Mouse (Mus musculus) stomach, embryonic 15.5 days (tissue): ENCODE data around the gene Dhdds. TPM values are rescaled to one million over a fixed set of nuclear protein-coding genes. Genes with fewer than 3 reads are reported as not detected.
"Not testable (repeated sequence)": the region's sequence is repeated elsewhere in the genome, so short reads cannot be mapped to it uniquely, and the experiment has no call there.

Experiments used
- ATAC-seq: fragments of 200-750 bp; cut with Nextera tagmentation; 2 replicates; pipeline ENCODE4 v1.8.0; 2017; ENCODE audit warnings: low read depth, moderate number of reproducible peaks, moderate TSS enrichment; ENCODE audit not compliant: insufficient read depth, low FRiP score
- H3K27ac ChIP-seq: fragments of 300-500 bp; sonication (generic); 2 replicates; pipeline ENCODE4 v1.5.1; 2015; ENCODE audit warnings: mild to moderate bottlenecking, inconsistent platforms
- H3K27me3 ChIP-seq: fragments of 300-500 bp; sonication (generic); replicated peaks from 2 replicates; pipeline ENCODE4 v1.6.1; 2015; ENCODE audit warnings: inconsistent platforms
- H3K36me3 ChIP-seq: fragments of 300-500 bp; sonication (generic); 2 replicates; pipeline ENCODE4 v1.6.1; 2015; ENCODE audit warnings: inconsistent platforms
- H3K4me1 ChIP-seq: fragments of 300-500 bp; sonication (generic); 2 replicates; pipeline ENCODE4 v1.6.1; 2015; ENCODE audit warnings: inconsistent platforms
- H3K4me2 ChIP-seq: fragments of 300-500 bp; sonication (generic); 2 replicates; pipeline ENCODE4 v1.6.1; 2015; ENCODE audit warnings: mild to moderate bottlenecking, inconsistent platforms
- H3K4me3 ChIP-seq: fragments of 300-500 bp; sonication (generic); replicated peaks from 2 replicates; pipeline ENCODE4 v1.5.1; 2015; ENCODE audit warnings: inconsistent platforms
- H3K9ac ChIP-seq: fragments of 300-500 bp; sonication (generic); 2 replicates; pipeline ENCODE4 v1.6.1; 2015; ENCODE audit warnings: inconsistent platforms
- H3K9me3 ChIP-seq: fragments of 300-500 bp; sonication (generic); 2 replicates; pipeline ENCODE4 v1.6.1; 2016; ENCODE audit warnings: inconsistent platforms
- WGBS: fragments of 180-500 bp; shearing (Covaris S2); methylation state at CpG from one replicate; pipeline ENCODE4 v1.1.7; 2015; 5-methylcytosine and 5-hydroxymethylcytosine counted together
- polyA plus RNA-seq: library from polyadenylated mRNA; unstranded; fragments of >200 nt; fragmentation: Nextera tagmentation; extraction: Ambion mirVana; gene quantifications from 2 replicates; pipeline ENCODE4 v1.2.1, GENCODE M21; 2015

Dhdds gene
- polyA plus RNA-seq, 1 experiment from 2014 or later: 39.9 TPM

DNA sequence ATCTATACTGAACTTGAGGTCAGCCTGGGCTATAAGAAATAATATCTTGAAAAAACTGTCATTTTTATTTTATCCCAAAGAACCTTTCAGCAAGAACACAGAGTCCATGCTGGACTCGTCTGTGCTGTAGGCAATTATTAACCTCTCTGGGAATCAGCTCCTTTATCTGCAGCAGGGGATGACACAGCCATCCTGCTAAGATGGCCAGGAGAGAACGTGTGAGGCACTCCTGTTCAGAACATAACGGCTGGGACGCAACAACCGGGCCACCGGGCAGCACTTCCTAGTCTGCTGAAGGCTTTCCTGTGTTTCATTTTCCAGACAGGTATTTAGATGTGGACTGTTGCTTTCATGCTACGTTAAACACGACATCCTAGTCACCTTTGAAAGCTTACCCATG is 6.0 kb downstream of the Dhdds start:
- 85% methylated on average over 8 of the region's 8 CpGs for WGBS
- 0 out of 2 replicates have a peak, but pooled peaks cover 3% of the 10 kb centered on the region for H3K4me1 ChIP-seq
- H3K4me2 ChIP-seq: no peak overlapping the region
- H3K9me3 ChIP-seq: no peaks in the 10 kb centered on the region
- peaks cover 34% of the 10 kb centered on the region for H3K36me3 ChIP-seq
- no peaks in the 10 kb centered on the region for H3K27me3 ChIP-seq
- ATAC-seq: no peak
- H3K27ac ChIP-seq: no peak overlapping the region
- H3K9ac ChIP-seq: no peak overlapping the region
- no peak overlapping the region for H3K4me3 ChIP-seq

DNA sequence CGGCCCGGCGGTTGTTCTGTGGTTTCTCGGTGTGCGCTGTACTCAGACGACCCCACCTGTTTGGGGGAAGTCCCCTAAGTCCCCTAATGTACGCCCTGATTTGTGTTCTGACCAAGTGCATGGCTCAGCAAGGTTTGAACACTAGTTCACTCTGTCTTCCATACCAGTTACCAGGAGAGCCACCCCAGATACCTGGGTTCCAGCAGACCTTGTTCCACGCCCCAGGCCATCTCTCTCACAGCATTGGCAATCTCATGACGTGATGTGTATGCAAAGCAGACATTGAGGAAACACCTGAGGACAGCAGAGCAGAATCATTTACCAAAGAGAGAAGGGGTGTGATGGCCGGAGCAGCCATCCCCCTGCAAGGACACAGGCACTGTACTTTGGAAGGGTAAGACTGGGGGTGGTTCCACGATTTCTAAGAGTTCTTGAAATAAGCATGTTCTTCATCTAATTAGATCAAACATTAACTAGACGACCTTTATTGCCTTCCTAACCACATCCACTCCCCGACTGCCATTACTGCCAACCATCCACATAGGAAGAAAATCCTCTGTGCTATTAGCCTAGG is 9.5 kb downstream of the Dhdds start:
- Histone ChIP-seq H3K9ac (no peak overlapping the region), H3K27me3 (no peaks in the 10 kb centered on the region), H3K4me2 (no peak overlapping the region), H3K36me3 (peaks cover 41% of the 10 kb centered on the region), H3K4me1 (no peaks in the 10 kb centered on the region), H3K9me3 (no peaks in the 10 kb centered on the region), H3K27ac (no peak overlapping the region), H3K4me3 (no peak overlapping the region)
- 86% methylated on average over 13 of the region's 13 CpGs for WGBS
- ATAC-seq: no peak

DNA sequence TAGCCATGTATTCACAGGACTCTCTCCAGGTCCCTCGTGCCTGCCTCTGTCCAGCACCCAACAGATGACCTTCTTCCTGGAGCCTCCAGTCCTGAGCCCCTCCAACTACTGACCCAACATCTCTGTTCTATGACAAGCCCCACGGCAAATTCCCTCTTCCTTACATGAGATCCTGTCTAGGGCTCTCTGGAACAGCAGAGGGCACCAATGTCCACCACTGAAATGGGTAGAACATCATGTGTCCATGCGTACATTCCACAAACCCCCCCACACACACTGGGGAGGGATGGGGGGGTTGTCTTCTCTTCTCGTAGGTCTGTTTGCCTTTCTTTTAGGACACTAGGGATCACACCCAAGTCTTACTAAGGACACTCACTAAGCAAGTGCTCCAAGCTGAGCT is 10.7 kb downstream of the Dhdds start:
- no peak overlapping the region for H3K9ac ChIP-seq
- H3K4me1 ChIP-seq: no peaks in the 10 kb centered on the region
- H3K27ac ChIP-seq: no peak overlapping the region
- H3K4me2 ChIP-seq: no peak overlapping the region
- WGBS: 62% methylated on average over 4 of the region's 4 CpGs
- no peak overlapping the region for H3K4me3 ChIP-seq
- no peaks in the 10 kb centered on the region for H3K9me3 ChIP-seq
- H3K36me3 ChIP-seq: peaks cover 41% of the 10 kb centered on the region
- no peak for ATAC-seq
- H3K27me3 ChIP-seq: no peaks in the 10 kb centered on the region

DNA sequence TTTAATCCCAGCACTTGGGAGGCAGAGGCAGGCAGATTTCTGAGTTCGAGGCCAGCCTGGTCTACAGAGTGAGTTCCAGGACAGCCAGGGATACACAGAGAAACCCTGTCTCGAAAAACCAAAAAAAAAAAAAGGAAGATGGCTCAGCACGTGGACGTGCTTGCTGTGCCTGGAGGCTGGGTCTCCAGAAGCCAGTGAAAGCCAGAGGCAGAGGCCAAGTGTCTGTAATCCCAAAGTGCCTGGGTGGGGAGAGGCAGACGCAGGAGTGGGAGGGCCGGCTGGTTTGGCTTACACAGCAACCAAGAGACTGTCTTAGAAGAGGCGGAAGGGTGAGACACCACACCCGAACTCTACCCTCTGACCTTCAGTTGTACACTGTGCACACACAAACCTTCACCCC is 12.4 kb downstream of the Dhdds start:
- not testable (repeated sequence) for H3K4me1 ChIP-seq, H3K27me3 ChIP-seq, ATAC-seq, H3K9ac ChIP-seq, H3K4me3 ChIP-seq, H3K27ac ChIP-seq, H3K9me3 ChIP-seq, H3K4me2 ChIP-seq
- peaks cover 28% of the 10 kb centered on the region for H3K36me3 ChIP-seq
- 85% methylated on average over 8 of the region's 8 CpGs for WGBS

DNA sequence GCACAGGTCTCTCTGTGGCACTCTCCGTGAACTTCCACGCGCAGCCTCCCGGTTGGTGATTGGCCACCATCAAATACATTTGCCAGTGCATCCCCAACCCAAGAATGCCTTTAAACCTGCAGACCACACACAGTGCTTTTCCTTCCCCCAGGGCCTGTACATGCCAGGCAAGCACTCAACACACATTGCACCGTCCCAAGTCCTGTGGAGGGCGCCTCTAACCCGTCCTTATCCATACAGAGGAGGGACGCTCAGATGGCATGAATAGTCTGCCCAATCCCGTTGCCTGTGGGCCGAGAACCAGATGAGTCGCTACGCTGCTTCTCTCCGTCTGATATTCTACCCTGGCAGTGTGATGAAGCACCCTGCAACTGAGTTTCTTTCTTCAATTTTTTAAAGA is 17.8 kb downstream of the Dhdds start:
- no peak for ATAC-seq
- H3K9ac ChIP-seq: no peak overlapping the region
- peaks cover 22% of the 10 kb centered on the region for H3K36me3 ChIP-seq
- H3K27ac ChIP-seq: no peak overlapping the region
- no peaks in the 10 kb centered on the region for H3K27me3 ChIP-seq
- no peak overlapping the region for H3K4me3 ChIP-seq
- no peak overlapping the region for H3K4me2 ChIP-seq
- 90% methylated on average over 13 of the region's 13 CpGs for WGBS
- no peaks in the 10 kb centered on the region for H3K9me3 ChIP-seq
- no peaks in the 10 kb centered on the region for H3K4me1 ChIP-seq

DNA sequence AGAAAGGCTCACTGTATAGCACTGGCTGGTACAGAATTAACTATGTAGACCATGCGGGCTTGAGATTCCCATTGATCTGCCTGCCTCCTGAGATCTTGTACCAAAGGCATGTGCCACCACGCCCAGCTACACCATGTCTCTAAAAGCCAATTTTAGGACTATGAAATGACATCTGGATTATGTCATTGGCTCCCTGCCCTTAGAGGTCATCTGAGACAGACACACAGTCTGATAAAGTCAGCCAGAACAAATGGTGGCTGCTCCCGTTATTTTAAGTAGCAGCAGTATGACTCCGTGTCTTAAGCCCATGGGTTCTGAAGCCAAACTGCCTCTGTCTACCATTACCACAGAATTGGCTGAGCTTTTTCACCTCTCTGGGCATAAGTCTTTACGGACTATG is 20.2 kb downstream of the Dhdds start:
- no peak for ATAC-seq
- 81% methylated on average over 5 of the region's 5 CpGs for WGBS
- no peaks in the 10 kb centered on the region for H3K9me3 ChIP-seq

DNA sequence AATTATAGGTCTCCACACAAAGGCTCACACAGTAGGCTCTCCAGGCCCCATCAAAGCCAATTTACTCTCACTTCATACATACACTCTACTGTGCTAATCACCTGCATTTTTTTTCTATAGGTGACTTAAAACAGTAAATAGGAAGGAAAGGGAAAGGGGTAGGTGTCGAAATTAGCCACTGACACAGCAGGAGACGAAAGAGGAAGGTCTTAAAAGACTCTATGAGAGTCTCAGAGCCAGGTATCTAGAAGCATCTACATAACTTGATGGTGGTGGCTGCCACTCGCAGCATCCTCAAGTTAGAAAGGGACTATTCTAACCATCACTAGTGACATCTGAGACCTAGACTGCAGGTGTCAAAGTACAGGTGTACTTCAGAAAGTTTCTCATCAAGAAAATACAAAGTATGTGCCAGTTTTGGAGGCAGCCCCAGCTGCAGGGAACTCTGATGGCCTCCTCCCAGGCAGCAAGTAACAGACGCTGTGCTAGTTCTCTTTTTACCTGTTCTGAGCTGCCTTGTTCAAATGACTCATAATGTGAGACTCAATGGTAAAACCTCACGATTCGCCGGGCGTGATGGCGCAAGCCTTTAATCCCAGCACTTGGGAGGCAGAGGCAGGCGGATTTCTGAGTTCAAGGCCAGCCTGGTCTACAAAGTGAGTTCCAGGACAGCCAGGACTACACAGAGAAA is 22.6 kb downstream of the Dhdds start:
- Histone ChIP-seq H3K4me2 (no peak overlapping the region), H3K27me3 (no peaks in the 10 kb centered on the region), H3K27ac (no peak overlapping the region), H3K4me1 (no peaks in the 10 kb centered on the region), H3K9me3 (no peaks in the 10 kb centered on the region), H3K9ac (no peak overlapping the region), H3K36me3 (peaks cover 27% of the 10 kb centered on the region), H3K4me3 (no peak overlapping the region)
- ATAC-seq: no peak
- 88% methylated on average over 10 of the region's 10 CpGs for WGBS

More for the DNA sequence above, 20.2 kb downstream of the Dhdds start:
- H3K9ac ChIP-seq: no peak overlapping the region
- H3K4me1 ChIP-seq: no peaks in the 10 kb centered on the region
- peaks cover 22% of the 10 kb centered on the region; the same call in 1 of the 2 replicates for H3K36me3 ChIP-seq
- H3K4me3 ChIP-seq: no peak overlapping the region
- no peak overlapping the region for H3K4me2 ChIP-seq
- H3K27me3 ChIP-seq: no peaks in the 10 kb centered on the region
- no peak overlapping the region for H3K27ac ChIP-seq

DNA sequence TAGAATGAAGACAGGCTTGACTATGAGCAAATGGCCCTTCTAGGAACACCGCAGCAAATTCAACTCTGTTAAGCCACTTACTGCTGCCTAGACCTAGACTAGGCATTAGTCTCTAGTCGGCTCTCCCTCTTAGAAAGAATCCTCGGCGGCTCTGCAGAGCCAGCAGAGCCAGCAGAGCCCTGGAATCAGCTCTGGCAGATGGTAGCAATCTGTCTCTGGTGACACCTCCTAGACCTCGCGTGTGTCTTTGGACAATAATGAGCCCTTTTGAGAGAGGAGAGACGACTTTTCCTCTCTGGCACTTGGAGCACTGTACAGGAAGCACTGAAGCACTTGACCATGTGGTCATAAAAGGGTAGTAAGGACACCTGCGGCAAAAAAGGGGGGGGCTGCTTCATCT is 29.0 kb downstream of the Dhdds start:
- Histone ChIP-seq H3K4me3 (no peak overlapping the region), H3K9ac (no peak overlapping the region), H3K9me3 (no peaks in the 10 kb centered on the region), H3K4me2 (no peak overlapping the region), H3K27me3 (no peaks in the 10 kb centered on the region), H3K4me1 (peaks cover 11% of the 10 kb centered on the region), H3K27ac (no peak overlapping the region), H3K36me3 (peaks cover 11% of the 10 kb centered on the region)
- ATAC-seq: no peak
- 66% methylated on average over 8 of the region's 8 CpGs for WGBS

DNA sequence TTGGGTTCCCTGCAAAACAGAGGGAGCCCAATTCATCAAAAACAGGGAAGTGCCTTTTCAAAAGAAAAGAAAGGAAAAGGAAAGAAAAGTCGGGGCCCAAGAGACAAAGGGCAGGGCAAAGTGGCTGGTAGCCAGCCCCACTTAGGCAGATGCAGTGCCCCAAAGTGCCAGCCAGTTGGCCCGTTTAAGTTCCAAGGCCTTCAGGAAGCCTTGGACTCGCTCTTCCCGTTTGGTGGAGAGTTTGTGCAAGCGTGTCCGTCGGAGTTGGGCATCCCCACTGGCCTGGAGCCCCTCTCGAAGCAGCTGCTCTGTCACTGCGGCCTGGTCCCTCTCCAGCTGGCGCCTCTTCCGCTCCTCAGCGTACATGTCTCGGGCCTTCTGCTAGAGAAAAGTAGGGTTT is 29.8 kb downstream of the Dhdds start:
- Histone ChIP-seq H3K9ac (no peak overlapping the region), H3K4me1 (peaks cover 17% of the 10 kb centered on the region), H3K9me3 (no peaks in the 10 kb centered on the region), H3K4me2 (no peak overlapping the region), H3K27me3 (no peaks in the 10 kb centered on the region), H3K27ac (no peak overlapping the region), H3K4me3 (no peak overlapping the region), H3K36me3 (peaks cover 10% of the 10 kb centered on the region)
- ATAC-seq: no peak
- WGBS: 88% methylated on average over 13 of the region's 13 CpGs

DNA sequence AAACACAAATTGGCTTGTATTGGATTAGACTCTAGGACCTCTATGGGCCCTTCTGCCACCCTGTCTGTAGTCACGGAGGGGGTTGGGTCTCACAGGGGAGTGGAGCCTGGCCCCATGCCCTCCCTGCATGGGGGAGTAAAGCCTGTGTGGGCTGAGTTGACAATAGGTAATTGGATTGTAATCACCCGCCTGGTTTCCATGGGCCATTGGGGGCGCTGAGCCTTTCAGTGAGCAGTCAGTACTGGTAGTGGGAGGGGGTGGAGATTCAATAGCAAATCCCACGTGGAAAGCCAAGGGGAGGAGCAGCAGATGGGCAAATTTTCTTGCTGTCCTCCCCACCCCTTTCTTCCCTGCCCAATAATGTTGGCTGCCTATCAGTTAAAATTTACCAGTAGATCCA is 30.5 kb downstream of the Dhdds start:
- peaks cover 17% of the 10 kb centered on the region for H3K4me1 ChIP-seq
- no peak overlapping the region for H3K4me3 ChIP-seq
- no peak overlapping the region for H3K4me2 ChIP-seq
- H3K27ac ChIP-seq: no peak overlapping the region
- 45% methylated on average over 4 of the region's 4 CpGs for WGBS
- no peak for ATAC-seq
- no peak overlapping the region for H3K9ac ChIP-seq
- H3K9me3 ChIP-seq: no peaks in the 10 kb centered on the region
- H3K27me3 ChIP-seq: no peaks in the 10 kb centered on the region
- H3K36me3 ChIP-seq: peaks cover 11% of the 10 kb centered on the region

DNA sequence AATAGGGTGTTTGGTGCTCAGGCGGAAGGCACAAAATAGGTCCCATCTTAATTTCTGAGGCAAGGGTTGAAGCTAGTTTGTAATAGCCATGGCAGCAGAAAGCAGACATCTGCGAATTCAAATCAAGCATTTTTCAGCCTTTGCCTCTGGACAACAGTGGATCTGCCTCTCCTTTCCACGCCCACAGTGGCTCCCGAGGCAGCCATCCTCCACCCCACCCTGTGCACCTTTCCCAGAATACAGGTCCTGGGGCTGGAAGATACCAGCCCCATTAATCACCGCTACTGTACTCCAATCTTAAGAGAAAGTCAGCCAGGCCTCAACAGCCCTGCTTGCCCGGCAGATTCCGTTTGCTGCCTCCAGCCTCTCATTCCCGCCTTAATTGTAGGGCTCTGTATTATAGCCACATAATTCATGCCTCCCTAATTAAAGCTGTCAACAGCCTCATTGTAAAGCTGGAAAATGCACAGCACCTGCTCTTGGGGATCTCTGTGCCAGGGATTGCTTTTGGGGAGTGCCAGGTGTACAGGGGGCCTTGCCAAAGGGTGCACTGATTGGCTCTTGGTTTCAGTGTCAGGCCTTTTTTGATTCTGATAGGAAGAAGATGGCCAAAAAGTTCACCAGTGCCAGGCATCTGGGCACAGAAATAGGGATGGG is 31.5 kb downstream of the Dhdds start:
- no peak overlapping the region for H3K9ac ChIP-seq
- H3K27me3 ChIP-seq: no peaks in the 10 kb centered on the region
- H3K9me3 ChIP-seq: no peaks in the 10 kb centered on the region
- no peak for ATAC-seq
- H3K4me1 ChIP-seq: peaks cover 17% of the 10 kb centered on the region
- peak overlapping the region; percentile 100 for H3K27ac ChIP-seq
- 46% methylated on average over 8 of the region's 8 CpGs for WGBS
- H3K4me2 ChIP-seq: peak overlapping the region; percentile 97; the same call in 1 of the 2 replicates
- peaks cover 13% of the 10 kb centered on the region for H3K36me3 ChIP-seq
- no peak overlapping the region for H3K4me3 ChIP-seq

DNA sequence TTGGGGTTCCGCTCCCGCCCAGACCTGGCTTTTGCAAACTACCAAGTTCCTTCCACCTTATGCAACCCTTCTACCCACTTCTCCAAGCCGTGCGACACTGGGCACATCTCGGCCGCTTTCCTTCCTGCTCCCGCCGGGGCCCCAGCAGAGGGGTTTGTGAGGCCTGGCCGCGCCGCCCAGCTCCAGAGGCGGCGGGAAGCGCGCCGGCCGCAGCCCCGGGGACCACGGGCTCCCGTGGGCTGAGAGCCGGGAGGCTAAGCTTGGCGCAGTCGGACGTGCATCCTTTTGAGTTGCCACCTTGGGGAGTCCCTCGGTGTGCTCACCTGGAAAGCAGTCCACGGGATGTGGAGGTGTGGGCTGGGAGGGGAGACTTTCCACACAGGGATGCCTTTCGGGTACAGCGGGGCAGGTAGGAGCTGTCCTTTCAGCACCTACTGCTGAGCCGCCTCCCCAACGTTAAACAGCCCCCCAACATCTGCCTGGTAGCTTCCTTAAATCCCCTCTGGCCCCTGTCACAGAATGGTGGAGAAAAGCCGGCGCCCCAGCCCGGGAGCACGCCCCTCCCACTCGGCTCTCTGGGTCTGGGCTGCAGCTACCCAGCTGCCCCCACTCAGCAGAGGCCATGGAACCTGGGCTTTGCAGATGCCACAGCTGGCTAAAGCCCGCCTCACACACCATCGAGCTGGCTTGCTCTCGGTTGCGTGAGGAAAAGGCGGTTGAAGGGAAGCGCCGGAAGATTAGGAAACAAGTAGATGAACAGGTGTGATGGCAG is 32.4 kb downstream of the Dhdds start, which contains the start of gene Hmgn2:
Gene Hmgn2, minus strand, starts transcription at position 501 of the 772 bp plus-strand sequence.
- ATAC-seq: peak; percentile 75
- H3K27ac ChIP-seq: peak within 1 kb of the TSS; percentile 100
- H3K4me1 ChIP-seq: peaks cover 17% of the 10 kb centered on the region
- H3K36me3 ChIP-seq: peaks cover 22% of the 10 kb centered on the region
- H3K9me3 ChIP-seq: no peaks in the 10 kb centered on the region
- peak within 1 kb of the TSS; percentile 92 for H3K9ac ChIP-seq
- peak within 1 kb of the TSS; percentile 97 for H3K4me2 ChIP-seq
- peak within 1 kb of the TSS; percentile 75 for H3K4me3 ChIP-seq
- no peaks in the 10 kb centered on the region for H3K27me3 ChIP-seq
- under 1% methylated on average over 42 of the region's 42 CpGs for WGBS
